Mouse (Mus musculus) stomach, postnatal 0 days (tissue): ENCODE results near the gene Tenm2. TPM values are rescaled to one million over a fixed set of nuclear protein-coding genes. Genes with fewer than 3 reads are reported as not detected.

Experiments
- ATAC-seq: fragments of 200-750 bp; cut with Nextera tagmentation; 2 replicates; pipeline ENCODE4 v1.8.0; 2017; ENCODE audit not compliant: low FRiP score, low TSS enrichment
- DNase-seq: peaks from one replicate; pipeline ENCODE4 v3.0.0-alpha.2; 2016; ENCODE audit warnings: low spot score
- H3K27ac ChIP-seq: fragments of 300-500 bp; sonication (generic); replicated peaks from 2 replicates; pipeline ENCODE4 v1.5.1; 2014; ENCODE audit warnings: mild to moderate bottlenecking, control low read depth
- H3K27me3 ChIP-seq: fragments of 300-500 bp; sonication (generic); 2 replicates; pipeline ENCODE4 v1.6.1; 2014; ENCODE audit warnings: low read length; ENCODE audit not compliant: control insufficient read depth, insufficient read depth
- H3K36me3 ChIP-seq: fragments of 300-500 bp; sonication (generic); 2 replicates; pipeline ENCODE4 v1.6.1; 2014; ENCODE audit warnings: low read length, mixed read lengths; ENCODE audit not compliant: control insufficient read depth, insufficient read depth
- H3K4me1 ChIP-seq: fragments of 300-500 bp; sonication (generic); replicated peaks from 2 replicates; pipeline ENCODE4 v1.6.1; 2014; ENCODE audit warnings: antibody characterized with exemption; ENCODE audit not compliant: control insufficient read depth, insufficient read depth
- H3K4me2 ChIP-seq: fragments of 300-500 bp; sonication (generic); replicated peaks from 2 replicates; pipeline ENCODE4 v1.6.1; 2014; ENCODE audit warnings: low read depth, mild to moderate bottlenecking, control low read depth, moderate library complexity
- H3K4me3 ChIP-seq: fragments of 300-500 bp; sonication (generic); 2 replicates; pipeline ENCODE4 v1.5.1; 2014; ENCODE audit warnings: low read depth, low read length, control low read depth
- H3K9ac ChIP-seq: fragments of 300-500 bp; sonication (generic); 2 replicates; pipeline ENCODE4 v1.6.1; 2014; ENCODE audit warnings: mild to moderate bottlenecking, low read length, control low read depth, mixed read lengths
- H3K9me3 ChIP-seq: fragments of 300-500 bp; sonication (generic); 2 replicates; pipeline ENCODE4 v1.6.1; 2016; ENCODE audit warnings: low read length; ENCODE audit not compliant: control insufficient read depth
- CTCF ChIP-seq: IDR thresholded peaks from 2 replicates; pipeline ENCODE4 v1.5.1; 2016; ENCODE audit warnings: antibody characterized with exemption, low read depth, mild to moderate bottlenecking, moderate library complexity
- EP300 ChIP-seq: optimal IDR thresholded peaks from 2 replicates; pipeline ENCODE3; 2016; ENCODE audit warnings: antibody characterized with exemption
- WGBS: fragments of 180-500 bp; shearing (Covaris S2); extraction: QIAGEN DNeasy Blood & Tissue Kit; methylation state at CpG from one replicate; pipeline ENCODE4 v1.1.7; 2014; 5-methylcytosine and 5-hydroxymethylcytosine counted together
- polyA plus RNA-seq: library from polyadenylated mRNA; unstranded; fragments of >200 nt; fragmentation: Nextera tagmentation; extraction: Ambion mirVana; gene quantifications from 2 replicates; pipeline ENCODE4 v1.2.1, GENCODE M21; 2015

Gene Tenm2
- polyA plus RNA-seq, 1 experiment from 2014 or later, result 3.6 TPM

DNA sequence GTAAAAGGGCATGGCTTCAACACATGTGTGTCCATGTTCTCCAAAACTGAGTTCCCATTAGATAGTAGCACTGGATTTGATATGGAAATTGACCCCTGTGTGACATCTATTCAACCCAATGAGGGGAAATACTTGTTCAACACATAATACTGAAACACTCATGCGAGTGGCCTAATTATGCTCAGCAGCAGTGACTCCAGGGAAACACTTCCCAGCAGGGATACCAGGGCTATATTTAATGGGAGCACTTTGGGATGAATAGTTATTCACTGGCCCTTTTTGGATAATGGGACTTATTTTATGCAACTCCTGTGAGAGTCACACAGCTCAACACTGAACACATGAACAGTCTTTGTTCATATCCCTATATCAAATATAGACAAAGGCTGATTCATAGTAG lies 588.6 kb downstream of the Tenm2 start:
- H3K4me1 ChIP-seq, result no peaks in the 10 kb centered on the region
- DNase-seq, result no peak
- no peak overlapping the region for H3K4me2 ChIP-seq
- H3K36me3 ChIP-seq, result no peaks in the 10 kb centered on the region
- H3K9ac ChIP-seq, result no peak overlapping the region
- ATAC-seq, result no peak
- no peak overlapping the region for H3K27ac ChIP-seq
- H3K9me3 ChIP-seq, result no peaks in the 10 kb centered on the region
- TF ChIP-seq CTCF, result no peak
- no peak for TF ChIP-seq EP300
- no peak overlapping the region for H3K4me3 ChIP-seq
- no peaks in the 10 kb centered on the region for H3K27me3 ChIP-seq
- WGBS, result 100% methylated on average over 1 of the region's 1 CpGs

DNA sequence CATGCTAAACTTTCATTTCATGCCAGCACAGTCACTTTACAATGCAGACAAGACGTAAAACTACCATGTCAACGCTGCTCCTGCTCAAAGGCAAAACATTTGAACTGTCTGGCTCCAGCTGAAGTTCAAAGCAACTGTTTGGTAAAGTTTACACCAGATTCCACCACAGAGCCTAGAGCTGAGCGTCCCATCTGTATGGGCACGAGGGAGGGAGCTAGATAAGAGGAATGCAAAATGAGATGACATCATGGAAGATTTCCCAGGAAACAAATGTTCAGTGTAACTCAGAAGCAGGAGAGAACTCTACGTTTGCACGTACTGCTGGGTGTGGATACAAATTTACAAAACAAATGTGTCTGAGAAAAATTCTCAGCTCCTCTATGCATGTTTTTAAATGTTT lies 600.7 kb downstream of the Tenm2 start:
- Histone ChIP-seq H3K9ac (no peak overlapping the region), H3K4me3 (no peak overlapping the region), H3K4me1 (no peaks in the 10 kb centered on the region), H3K9me3 (no peaks in the 10 kb centered on the region), H3K4me2 (no peak overlapping the region), H3K27me3 (no peaks in the 10 kb centered on the region), H3K36me3 (no peaks in the 10 kb centered on the region), H3K27ac (no peak overlapping the region)
- DNase-seq, result no peak
- ATAC-seq, result no peak
- TF ChIP-seq CTCF, result no peak
- no peak for TF ChIP-seq EP300
- WGBS, result 17% methylated on average over 6 of the region's 6 CpGs

DNA sequence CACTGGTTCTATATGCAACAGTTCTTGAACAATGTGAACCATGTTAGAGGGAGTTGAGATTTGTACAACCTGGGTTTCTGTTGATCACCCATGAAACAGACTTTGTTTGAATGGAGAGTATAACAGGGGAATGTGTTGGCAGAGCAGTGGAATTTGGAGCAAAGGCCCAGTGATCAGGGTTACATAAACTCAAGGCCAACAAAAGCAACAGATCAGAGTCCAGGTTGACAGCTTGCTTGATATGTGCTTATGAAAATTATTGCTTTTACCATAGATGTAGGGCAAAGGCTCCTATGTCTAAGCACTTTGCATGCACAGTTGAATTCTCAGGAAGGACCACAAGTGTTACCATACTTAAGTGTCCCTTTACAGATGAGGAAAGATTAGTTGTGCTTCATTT lies 603.6 kb downstream of the Tenm2 start:
- TF ChIP-seq EP300, result no peak
- TF ChIP-seq CTCF, result no peak
- Histone ChIP-seq H3K27me3 (no peaks in the 10 kb centered on the region), H3K9me3 (no peaks in the 10 kb centered on the region), H3K4me3 (no peak overlapping the region), H3K4me2 (no peak overlapping the region), H3K9ac (no peak overlapping the region), H3K4me1 (no peaks in the 10 kb centered on the region), H3K36me3 (no peaks in the 10 kb centered on the region), H3K27ac (no peak overlapping the region)
- DNase-seq, result no peak
- no peak for ATAC-seq

DNA sequence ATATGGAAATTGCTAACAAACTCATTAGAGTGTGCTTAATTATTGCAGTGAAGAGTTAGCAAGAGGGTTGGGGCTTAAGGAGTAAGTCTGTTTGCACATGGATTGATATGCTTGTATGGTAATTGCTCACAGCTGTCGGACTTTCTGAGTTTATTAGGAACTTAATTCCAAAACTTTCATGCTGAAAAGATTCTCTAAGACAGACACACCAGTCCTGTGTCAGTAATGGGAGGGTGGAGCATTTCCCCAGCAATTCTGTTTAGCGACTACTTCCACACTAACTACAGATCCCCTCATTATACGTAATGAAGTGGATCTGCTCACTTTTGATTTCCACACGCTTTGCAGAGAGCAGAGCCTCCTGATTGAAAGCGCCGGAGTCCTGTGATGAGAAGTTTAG lies 622.0 kb downstream of the Tenm2 start:
- WGBS, result 79% methylated on average over 6 of the region's 6 CpGs
- no peaks in the 10 kb centered on the region for H3K9me3 ChIP-seq
- TF ChIP-seq CTCF (no peak), EP300 (no peak)
- no peaks in the 10 kb centered on the region for H3K4me1 ChIP-seq
- H3K4me3 ChIP-seq, result no peak overlapping the region
- H3K9ac ChIP-seq, result no peak overlapping the region
- H3K27me3 ChIP-seq, result no peaks in the 10 kb centered on the region
- no peak for ATAC-seq
- no peak overlapping the region for H3K27ac ChIP-seq
- no peaks in the 10 kb centered on the region for H3K36me3 ChIP-seq
- DNase-seq, result no peak
- H3K4me2 ChIP-seq, result no peak overlapping the region

DNA sequence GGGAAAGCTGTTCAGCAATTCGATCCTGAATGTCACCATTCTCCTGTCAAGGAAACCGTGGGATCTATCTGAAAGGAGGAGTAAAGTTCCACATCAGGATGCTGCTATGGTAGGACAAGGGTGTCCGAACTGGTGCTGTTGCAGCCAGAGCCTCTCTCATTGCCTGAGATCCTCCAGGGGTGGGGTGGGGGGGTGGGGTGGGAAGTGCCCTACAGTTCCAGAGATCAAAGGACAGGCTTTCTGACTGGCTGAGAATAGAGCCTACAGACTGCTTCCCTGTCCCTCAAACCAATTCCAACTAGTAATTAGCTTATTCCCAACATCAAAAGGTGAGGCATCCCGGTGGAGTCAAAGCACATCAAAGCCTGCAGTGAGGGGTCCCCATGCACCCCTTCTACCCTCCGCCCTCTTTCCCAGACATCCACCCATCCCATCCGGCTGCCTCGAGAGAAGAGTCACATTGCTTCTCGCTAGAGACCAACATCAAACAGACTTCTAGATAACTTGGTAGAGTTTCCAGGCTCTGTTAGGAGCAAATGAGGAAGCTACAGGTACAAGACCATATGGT lies 630.9 kb downstream of the Tenm2 start:
- Histone ChIP-seq H3K9me3 (no peaks in the 10 kb centered on the region), H3K27ac (no peak overlapping the region), H3K4me2 (no peak overlapping the region), H3K4me1 (no peaks in the 10 kb centered on the region), H3K4me3 (no peak overlapping the region), H3K9ac (no peak overlapping the region), H3K36me3 (no peaks in the 10 kb centered on the region), H3K27me3 (no peaks in the 10 kb centered on the region)
- TF ChIP-seq CTCF (no peak), EP300 (no peak)
- WGBS, result 48% methylated on average over 8 of the region's 8 CpGs
- no peak for ATAC-seq
- DNase-seq, result no peak

DNA sequence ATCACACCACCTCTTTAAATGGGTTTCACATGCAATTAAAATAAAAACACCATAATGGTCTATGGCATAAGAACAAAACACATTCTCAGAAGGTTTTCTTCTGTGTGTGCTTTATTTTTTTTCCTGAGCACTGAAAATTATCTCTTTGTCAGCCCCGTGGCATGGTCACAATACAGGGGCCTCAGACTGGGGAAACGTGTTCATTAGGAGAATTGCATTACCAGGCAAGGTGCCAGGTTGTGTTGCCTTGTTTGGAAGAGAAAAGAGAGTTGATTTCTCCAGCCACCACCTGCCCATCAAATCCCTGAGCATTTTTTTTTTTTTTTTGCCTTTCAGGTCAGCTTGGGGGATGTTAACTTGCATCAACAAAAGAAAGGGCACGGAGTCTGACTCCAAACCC lies 631.5 kb downstream of the Tenm2 start:
- no peak for ATAC-seq
- Histone ChIP-seq H3K27ac (no peak overlapping the region), H3K27me3 (no peaks in the 10 kb centered on the region), H3K36me3 (no peaks in the 10 kb centered on the region), H3K4me2 (no peak overlapping the region), H3K4me1 (no peaks in the 10 kb centered on the region), H3K9ac (no peak overlapping the region), H3K9me3 (no peaks in the 10 kb centered on the region), H3K4me3 (no peak overlapping the region)
- DNase-seq, result no peak
- TF ChIP-seq EP300 (no peak), CTCF (no peak)
- WGBS, result 40% methylated on average over 3 of the region's 3 CpGs
